In the genomic region with DNA sequence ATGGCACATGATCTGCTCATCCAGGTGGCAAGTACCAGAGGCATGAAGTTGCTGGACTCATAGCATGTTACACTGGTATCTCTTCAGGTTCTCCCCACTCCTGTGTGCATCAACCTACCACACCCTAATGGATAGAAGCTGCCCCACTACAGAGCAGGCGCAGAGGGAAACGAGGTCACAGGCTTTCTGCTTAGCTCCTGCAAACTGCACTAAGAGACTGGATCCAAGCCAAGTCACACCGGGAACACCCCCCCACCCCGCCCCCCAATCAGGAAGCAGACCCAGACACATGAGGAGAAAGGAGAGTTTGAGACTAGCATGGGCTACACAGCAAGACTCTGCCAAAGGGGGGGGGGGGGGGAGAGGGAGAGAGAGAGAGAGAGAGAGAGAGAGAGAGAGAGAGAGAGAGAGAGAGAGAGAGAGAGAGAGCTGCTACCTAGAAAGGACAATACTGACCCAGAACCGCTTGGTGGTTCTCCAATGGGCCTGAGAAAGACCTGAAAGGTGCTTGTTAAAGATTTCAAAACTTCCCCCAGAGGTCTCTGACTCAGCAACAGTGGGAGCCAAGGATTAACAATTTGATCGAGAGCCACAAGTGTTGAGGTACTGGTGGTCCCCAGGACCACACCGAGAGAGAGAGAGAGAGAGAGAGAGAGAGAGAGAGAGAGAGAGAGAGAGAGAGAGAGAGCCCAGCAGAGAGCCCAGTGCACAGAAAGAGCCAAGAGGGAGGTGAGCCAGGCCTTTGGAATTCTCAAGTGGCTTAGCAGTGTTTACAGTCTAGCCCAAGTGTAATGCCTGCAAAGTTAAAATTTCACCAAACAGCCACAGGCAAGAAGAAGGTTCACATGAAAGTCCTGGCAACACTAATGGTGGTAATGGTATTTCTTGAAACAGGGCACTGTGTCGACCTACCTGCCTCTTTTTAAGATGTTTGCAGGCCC, we compare ENCODE assay signal across 9 mouse cellular contexts.
DNase-seq lines count a peak whose midpoint lies in the region; ATAC-seq and TF ChIP-seq lines count a peak whose summit lies in the region.
"Had no signal": no experiment of that assay in that cellular context is flagged by ENCODE, and none has a peak within 500 bp of the region (broad histone marks: within the 10 kb centered on the region; RNA-seq: fewer than 3 reads in every experiment).

No protein-coding gene starts in this region.

- H3K36me3 ChIP-seq in intestine, embryonic 14.5 days (ENCODE audit: control insufficient read depth, insufficient read depth, low read length), result no peaks in the 10 kb centered on the region
- no peaks in the 10 kb centered on the region for H3K36me3 ChIP-seq in intestine, postnatal 0 days (ENCODE audit: control insufficient read depth, insufficient read depth)
- H3K36me3 ChIP-seq in embryonic facial prominence, embryonic 14.5 days (ENCODE audit: control insufficient read depth, insufficient read depth, low read length), result no peaks in the 10 kb centered on the region
- H3K36me3 ChIP-seq: midbrain, embryonic 13.5 days had no signal

- H3K27ac ChIP-seq in intestine, embryonic 14.5 days (ENCODE audit: low read depth), result peak overlapping the region; percentile 57
- no peak overlapping the region for H3K27ac ChIP-seq in intestine, postnatal 0 days (ENCODE audit: low read depth, low read length)
- H3K27ac ChIP-seq in embryonic facial prominence, embryonic 14.5 days (replicated peaks; ENCODE audit: low read depth, low read length), result peak overlapping the region; percentile 52; the same call in 1 of the 2 replicates
- H3K27ac ChIP-seq: midbrain, embryonic 13.5 days had no signal

- H3K9me3 ChIP-seq in intestine, embryonic 14.5 days (ENCODE audit: control insufficient read depth, low read length), result no peaks in the 10 kb centered on the region
- no peaks in the 10 kb centered on the region for H3K9me3 ChIP-seq in intestine, postnatal 0 days (ENCODE audit: control insufficient read depth)
- no peaks in the 10 kb centered on the region for H3K9me3 ChIP-seq in embryonic facial prominence, embryonic 14.5 days (ENCODE audit: control insufficient read depth, low read length)
- H3K9me3 ChIP-seq: midbrain, embryonic 13.5 days had no signal

- H3K9ac ChIP-seq in intestine, embryonic 14.5 days (ENCODE audit: low read length), result no peak overlapping the region
- no peak overlapping the region for H3K9ac ChIP-seq in intestine, postnatal 0 days (ENCODE audit: low read depth, low read length)
- H3K9ac ChIP-seq in embryonic facial prominence, embryonic 14.5 days (ENCODE audit: low read depth, low read length), result no peak overlapping the region; the same call in 1 of the 2 replicates
- H3K9ac ChIP-seq: midbrain, embryonic 13.5 days had no signal

- no peaks in the 10 kb centered on the region for H3K27me3 ChIP-seq in intestine, embryonic 14.5 days (replicated peaks; ENCODE audit: control insufficient read depth, insufficient read depth, low read length)
- no peaks in the 10 kb centered on the region for H3K27me3 ChIP-seq in intestine, postnatal 0 days (replicated peaks; ENCODE audit: control insufficient read depth, insufficient read depth, low read length)
- no peaks in the 10 kb centered on the region for H3K27me3 ChIP-seq in embryonic facial prominence, embryonic 14.5 days (replicated peaks; ENCODE audit: control insufficient read depth, insufficient read depth, low read length)
- H3K27me3 ChIP-seq: midbrain, embryonic 13.5 days had no signal

- H3K4me3 ChIP-seq in intestine, embryonic 14.5 days (ENCODE audit: low read depth, low read length), result no peak overlapping the region
- no peak overlapping the region for H3K4me3 ChIP-seq in intestine, postnatal 0 days (ENCODE audit: low read depth, low read length)
- H3K4me3 ChIP-seq in embryonic facial prominence, embryonic 14.5 days (ENCODE audit: low read depth, low read length), result no peak overlapping the region
- H3K4me3 ChIP-seq: midbrain, embryonic 13.5 days had no signal

- no peak for DNase-seq in intestine, embryonic 14.5 days (ENCODE audit: low spot score)
- DNase-seq in embryonic facial prominence, embryonic 14.5 days (ENCODE audit: low spot score), result peak; percentile 54
- DNase-seq in kidney, postnatal 10 days, result peak; percentile 32
- no peak for DNase-seq in thymus, postnatal 36 days
- DNase-seq in cerebellum, adult 9-11 months, result no peak
- no peak for DNase-seq in thymus, postnatal 10 days (ENCODE audit: low spot score in 2 of 2)

- no peak overlapping the region for H3K4me2 ChIP-seq in intestine, embryonic 14.5 days (ENCODE audit: low read length)
- H3K4me2 ChIP-seq in intestine, postnatal 0 days (replicated peaks; ENCODE audit: low read depth), result no peak overlapping the region
- H3K4me2 ChIP-seq in embryonic facial prominence, embryonic 14.5 days (ENCODE audit: low read depth, low read length), result no peak overlapping the region
- H3K4me2 ChIP-seq: midbrain, embryonic 13.5 days had no signal

- no peak for TF ChIP-seq CTCF in intestine, postnatal 0 days (IDR thresholded peaks at IDR 0.05; ENCODE audit: low read depth)

- peak; percentile 17; the same call in 1 of the 2 replicates for ATAC-seq in intestine, embryonic 14.5 days (replicated peaks; ENCODE audit: low FRiP score, low TSS enrichment, low read depth)
- ATAC-seq in intestine, postnatal 0 days, result no peak
- peak; percentile 51 for ATAC-seq in embryonic facial prominence, embryonic 14.5 days (ENCODE audit: low read depth)
- 0 out of 2 replicates have a peak, but pooled peaks have one; percentile 26 for ATAC-seq in megakaryocyte progenitor cell, adult 5-6 weeks (replicated peaks; ENCODE audit: poor library complexity)
- ATAC-seq: midbrain, embryonic 13.5 days had no signal

- peaks cover 21% of the 10 kb centered on the region for H3K4me1 ChIP-seq in intestine, embryonic 14.5 days (replicated peaks; ENCODE audit: control insufficient read depth, insufficient read depth, low read length)
- H3K4me1 ChIP-seq in intestine, postnatal 0 days (replicated peaks; ENCODE audit: control insufficient read depth, insufficient read depth, low read length), result 0 out of 2 replicates have a peak, but pooled peaks cover 2% of the 10 kb centered on the region
- peaks cover 15% of the 10 kb centered on the region; the same call in 1 of the 2 replicates for H3K4me1 ChIP-seq in embryonic facial prominence, embryonic 14.5 days (ENCODE audit: control insufficient read depth, insufficient read depth, low read length)

- WGBS in intestine, embryonic 14.5 days, result 35% methylated on average over 8 of the region's 8 CpGs
- 34% methylated on average over 8 of the region's 8 CpGs for WGBS in intestine, postnatal 0 days
- 42% methylated on average over 8 of the region's 8 CpGs for WGBS in embryonic facial prominence, embryonic 14.5 days

Comparison
In these comparisons a context has a peak if more than half of its experiments do, and no peak if none do; other contexts are left out.
1. DNase-seq: peak in embryonic facial prominence, embryonic 14.5 days (single experiment) and kidney, postnatal 10 days (single experiment); none in intestine, embryonic 14.5 days (single experiment), thymus, postnatal 36 days (0 of 2), cerebellum, adult 9-11 months (single experiment) and thymus, postnatal 10 days (0 of 2).